Mouse (Mus musculus): ENCODE measurements around the gene Ptpre. TPM values are rescaled to one million over a fixed set of nuclear protein-coding genes. Genes with fewer than 3 reads are reported as not detected.
"Not testable (repeated sequence)": the region's sequence is repeated elsewhere in the genome, so short reads cannot be mapped to it uniquely, and the experiment has no call there.

The Ptpre gene
- total RNA-seq, 2 experiments from 2014 or later, result 3.5 to 4.2 TPM

GRCm38 (mm10) chr7:135680334-135680733 lies 143.1 kb downstream of the Ptpre start:
- peak in 1 of 2 experiments; percentile 46 for DNase-seq (ENCODE audit: low spot score in 2 of 2)

- DNase-seq (ENCODE audit: low spot score in 2 of 2), result not testable (repeated sequence)
Observed at GRCm38 (mm10) chr7:135684098-135684497, 146.8 kb downstream of the Ptpre start.

- no peak for DNase-seq (ENCODE audit: low spot score in 2 of 2)
Observed at GRCm38 (mm10) chr7:135684938-135685337, 147.7 kb downstream of the Ptpre start.

- no peak for DNase-seq (ENCODE audit: low spot score in 2 of 2)
Observed at GRCm38 (mm10) chr7:135689396-135689795, 152.1 kb downstream of the Ptpre start.

GRCm38 (mm10) chr7:135691941-135692340 lies 154.7 kb downstream of the Ptpre start:
- no peak for DNase-seq (ENCODE audit: low spot score in 2 of 2)

GRCm38 (mm10) chr7:135694130-135694529 lies 156.8 kb downstream of the Ptpre start:
- no peak for DNase-seq (ENCODE audit: low spot score in 2 of 2)

- DNase-seq (ENCODE audit: low spot score in 2 of 2), result no peak
Observed at GRCm38 (mm10) chr7:135694796-135695195, 157.5 kb downstream of the Ptpre start.

GRCm38 (mm10) chr7:135696127-135696526 lies 158.8 kb downstream of the Ptpre start:
- no peak for DNase-seq (ENCODE audit: low spot score in 2 of 2)

GRCm38 (mm10) chr7:135697021-135697740 lies 159.9 kb downstream of the Ptpre start:
- not testable (repeated sequence) for DNase-seq (ENCODE audit: low spot score in 2 of 2)

- DNase-seq (ENCODE audit: low spot score in 2 of 2), result no peak
Observed at GRCm38 (mm10) chr7:135698362-135698761, 161.1 kb downstream of the Ptpre start.

GRCm38 (mm10) chr7:135699351-135699750 lies 162.1 kb downstream of the Ptpre start:
- not testable (repeated sequence) for DNase-seq (ENCODE audit: low spot score in 2 of 2)

GRCm38 (mm10) chr7:135703600-135704148 lies 166.4 kb downstream of the Ptpre start:
- DNase-seq (ENCODE audit: low spot score in 2 of 2), result no peak

GRCm38 (mm10) chr7:135704251-135704650 lies 167.0 kb downstream of the Ptpre start:
- no peak for DNase-seq (ENCODE audit: low spot score in 2 of 2)

- DNase-seq (ENCODE audit: low spot score in 2 of 2), result no peak
Observed at GRCm38 (mm10) chr7:135705083-135705482, 167.8 kb downstream of the Ptpre start.

GRCm38 (mm10) chr7:135705753-135706152 lies 168.5 kb downstream of the Ptpre start:
- DNase-seq (ENCODE audit: low spot score in 2 of 2), result no peak

GRCm38 (mm10) chr7:135710702-135711101 lies 173.4 kb downstream of the Ptpre start:
- DNase-seq (ENCODE audit: low spot score in 2 of 2), result no peak

GRCm38 (mm10) chr7:135712534-135712933 lies 175.3 kb downstream of the Ptpre start:
- DNase-seq (ENCODE audit: low spot score in 2 of 2), result no peak

GRCm38 (mm10) chr7:135713326-135713725 lies 176.0 kb downstream of the Ptpre start:
- DNase-seq (ENCODE audit: low spot score in 2 of 2), result no peak

GRCm38 (mm10) chr7:135715166-135715565 lies 177.9 kb downstream of the Ptpre start:
- no peak for DNase-seq (ENCODE audit: low spot score in 2 of 2)

- peak in 1 of 2 experiments; percentile 24 for DNase-seq (ENCODE audit: low spot score in 2 of 2)
Observed at GRCm38 (mm10) chr7:135715642-135716444, 178.6 kb downstream of the Ptpre start, which contains the start of gene Mki67. Mki67 (minus strand) TSS chr7:135716361.

GRCm38 (mm10) chr7:135716445-135716877 lies 179.2 kb downstream of the Ptpre start:
- DNase-seq (ENCODE audit: low spot score in 2 of 2), result peak; percentile 76

Measured in adrenal gland, adult 18-20 months (tissue).